Mouse (Mus musculus): ENCODE measurements around the gene Bcl2l14.

GRCm38 (mm10) chr6:134389917-134390316, 6.2 kb upstream of the Bcl2l14 start:
- no peak for TF ChIP-seq CTCF (IDR thresholded peaks at IDR 0.05; ENCODE audit: extremely low read depth, insufficient read depth, low read length)
- no peak for TF ChIP-seq POLR2A (IDR thresholded peaks at IDR 0.05; ENCODE audit: extremely low read depth, insufficient read depth, low read length)
